Mouse (Mus musculus) megakaryocyte, embryonic 14.5 days (primary cell): ENCODE results near the gene Prkch. TPM values are rescaled to one million over a fixed set of nuclear protein-coding genes. Genes with fewer than 3 reads are reported as not detected.

ENCODE experiments used
- H3K27me3 ChIP-seq: replicated peaks from 2 replicates; pipeline ENCODE3; 2012; ENCODE audit warnings: inconsistent platforms
- H3K36me3 ChIP-seq: replicated peaks from 2 replicates; pipeline ENCODE3; 2012; ENCODE audit warnings: low read length, inconsistent platforms, mixed read lengths
- H3K4me1 ChIP-seq: 2 replicates; pipeline ENCODE4 v1.6.1; 2012; ENCODE audit warnings: inconsistent platforms
- H3K4me3 ChIP-seq: replicated peaks from 2 replicates; pipeline ENCODE3; 2012; ENCODE audit warnings: moderate library complexity, mild to moderate bottlenecking, inconsistent platforms
- H3K9me3 ChIP-seq: 2 replicates; pipeline ENCODE4 v1.6.1; 2012; ENCODE audit warnings: inconsistent platforms
- FLI1 ChIP-seq: IDR thresholded peaks from 2 replicates; pipeline ENCODE4 v1.6.1; 2012; ENCODE audit warnings: low read length, inconsistent platforms, mixed read lengths
- GATA1 ChIP-seq: IDR thresholded peaks from 3 replicates; pipeline ENCODE4 v1.6.1; 2012; ENCODE audit warnings: mixed read lengths, low read length, inconsistent platforms, borderline replicate concordance
- polyA plus RNA-seq: library from polyadenylated mRNA; stranded (reverse); fragments of >175 nt; gene quantifications from 2 replicates; pipeline ENCODE4 v1.2.3, GENCODE M21; 2012; ENCODE audit warnings: low replicate concordance; ENCODE audit not compliant: insufficient read depth

Gene Prkch
- polyA plus RNA-seq, 1 experiment: 0.82 TPM

DNA sequence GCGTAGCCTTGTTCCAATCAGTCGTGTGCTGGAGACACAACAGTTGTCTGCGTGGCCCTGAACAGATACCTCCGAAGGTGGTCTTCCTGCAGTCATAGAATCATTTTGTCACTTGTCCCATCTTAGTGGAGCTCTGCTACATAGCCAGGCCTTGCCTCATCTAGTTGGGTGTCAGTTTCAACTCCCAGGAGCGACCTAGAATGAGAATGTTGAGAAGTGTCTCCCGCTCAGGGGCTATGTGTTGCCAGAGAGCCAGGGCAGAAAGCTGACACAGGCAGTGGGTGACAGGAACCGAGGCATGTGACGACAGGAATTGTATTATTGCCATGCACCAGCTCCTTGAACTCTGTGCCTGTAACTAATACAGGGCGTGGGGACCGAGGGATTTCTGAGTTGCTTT lies 133.4 kb downstream of the Prkch start:
- Histone ChIP-seq H3K9me3 (no peaks in the 10 kb centered on the region), H3K36me3 (no peaks in the 10 kb centered on the region), H3K27me3 (no peaks in the 10 kb centered on the region), H3K4me1 (no peaks in the 10 kb centered on the region), H3K4me3 (no peak overlapping the region)
- TF ChIP-seq GATA1: no peak
- TF ChIP-seq FLI1: no peak

DNA sequence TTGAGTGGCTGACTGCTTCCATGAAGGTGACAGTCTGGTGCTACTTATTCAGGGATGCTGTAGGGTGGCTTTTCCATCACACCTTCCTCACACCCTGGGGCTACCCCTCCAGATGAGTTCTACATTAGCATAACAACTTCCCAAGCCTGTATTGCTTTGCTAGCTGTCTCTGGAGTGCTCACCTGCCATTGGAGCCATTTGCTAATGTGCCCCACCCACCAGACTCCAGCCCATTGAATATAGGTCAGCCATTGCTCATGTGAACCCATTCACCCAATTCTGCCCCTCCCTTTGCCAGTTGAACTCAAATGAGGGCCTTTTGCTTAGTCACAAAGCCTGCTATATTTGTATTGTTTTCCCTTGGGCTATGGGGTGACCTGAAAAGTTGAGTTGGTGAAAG lies 135.2 kb downstream of the Prkch start:
- TF ChIP-seq GATA1: no peak
- TF ChIP-seq FLI1: no peak
- H3K9me3 ChIP-seq: peaks cover 2% of the 10 kb centered on the region; the same call in 1 of the 2 replicates
- H3K27me3 ChIP-seq: no peaks in the 10 kb centered on the region
- H3K4me1 ChIP-seq: no peaks in the 10 kb centered on the region
- no peaks in the 10 kb centered on the region for H3K36me3 ChIP-seq
- no peak overlapping the region for H3K4me3 ChIP-seq

DNA sequence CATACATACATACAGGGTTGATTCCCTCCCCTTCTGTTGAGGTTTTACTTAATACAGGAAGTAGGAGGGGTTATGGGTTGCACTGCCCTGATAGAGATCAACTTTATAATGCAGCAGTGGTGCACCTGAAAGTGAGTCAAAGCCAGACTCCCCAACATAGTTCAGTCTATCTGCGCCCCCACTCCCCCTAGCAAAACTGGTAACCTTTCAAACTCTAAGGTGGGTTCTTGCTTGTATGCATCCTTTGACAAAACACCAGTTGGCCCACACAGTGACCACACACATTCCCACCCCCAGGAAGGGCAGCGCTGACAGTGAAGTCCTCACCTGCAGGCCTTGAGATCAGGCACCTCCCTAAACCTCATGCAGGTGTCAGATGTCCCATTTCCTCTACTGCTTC lies 135.9 kb downstream of the Prkch start:
- H3K4me1 ChIP-seq: no peaks in the 10 kb centered on the region
- peaks cover 6% of the 10 kb centered on the region; the same call in 1 of the 2 replicates for H3K9me3 ChIP-seq
- TF ChIP-seq FLI1 (no peak), GATA1 (no peak)
- H3K4me3 ChIP-seq: no peak overlapping the region
- H3K36me3 ChIP-seq: no peaks in the 10 kb centered on the region
- no peaks in the 10 kb centered on the region for H3K27me3 ChIP-seq

DNA sequence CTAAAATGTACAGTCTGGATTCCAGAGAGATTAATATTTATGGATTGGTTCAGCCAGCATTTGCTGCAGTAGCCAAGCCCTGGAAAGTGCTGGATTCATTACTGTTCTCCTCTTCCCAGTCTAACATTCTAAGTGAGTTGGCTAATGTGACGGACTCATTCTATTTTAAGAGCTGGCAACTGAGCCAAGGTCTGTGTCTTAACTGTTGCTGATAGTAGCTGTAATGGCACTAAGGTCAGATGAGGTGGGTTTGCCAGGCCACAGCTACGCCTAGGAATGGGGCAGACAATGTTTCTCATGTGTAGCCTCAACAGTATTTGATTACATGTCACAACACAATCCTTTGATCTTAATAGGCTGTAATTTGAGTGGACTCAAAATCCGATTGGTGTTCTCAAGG lies 137.5 kb downstream of the Prkch start:
- Histone ChIP-seq H3K4me3 (no peak overlapping the region), H3K36me3 (no peaks in the 10 kb centered on the region), H3K9me3 (peaks cover 6% of the 10 kb centered on the region; the same call in 1 of the 2 replicates), H3K4me1 (no peaks in the 10 kb centered on the region), H3K27me3 (no peaks in the 10 kb centered on the region)
- no peak for TF ChIP-seq GATA1
- TF ChIP-seq FLI1: no peak

DNA sequence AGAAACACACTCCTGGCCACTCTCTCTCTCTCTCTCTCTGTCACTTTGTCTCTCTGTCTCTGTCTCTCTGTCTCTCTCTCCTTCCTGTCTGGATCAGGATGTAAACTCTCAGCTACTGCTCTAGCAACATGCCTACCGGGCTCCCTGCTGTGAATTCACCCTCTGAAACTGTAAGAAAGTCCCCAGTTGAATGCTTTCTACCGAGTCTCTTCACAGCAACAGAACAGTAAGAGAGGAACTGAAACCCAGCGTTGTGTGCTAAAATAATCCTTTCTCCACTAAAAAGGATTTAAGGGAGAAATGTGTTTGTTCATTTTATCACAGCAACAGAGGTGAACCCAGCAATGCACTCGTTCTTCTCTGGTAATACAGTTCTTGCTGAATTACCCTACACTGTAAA lies 138.5 kb downstream of the Prkch start:
- no peaks in the 10 kb centered on the region for H3K27me3 ChIP-seq
- H3K4me1 ChIP-seq: no peaks in the 10 kb centered on the region
- H3K4me3 ChIP-seq: no peak overlapping the region
- no peaks in the 10 kb centered on the region for H3K36me3 ChIP-seq
- H3K9me3 ChIP-seq: peaks cover 6% of the 10 kb centered on the region; the same call in 1 of the 2 replicates
- TF ChIP-seq GATA1 (no peak), FLI1 (no peak)

DNA sequence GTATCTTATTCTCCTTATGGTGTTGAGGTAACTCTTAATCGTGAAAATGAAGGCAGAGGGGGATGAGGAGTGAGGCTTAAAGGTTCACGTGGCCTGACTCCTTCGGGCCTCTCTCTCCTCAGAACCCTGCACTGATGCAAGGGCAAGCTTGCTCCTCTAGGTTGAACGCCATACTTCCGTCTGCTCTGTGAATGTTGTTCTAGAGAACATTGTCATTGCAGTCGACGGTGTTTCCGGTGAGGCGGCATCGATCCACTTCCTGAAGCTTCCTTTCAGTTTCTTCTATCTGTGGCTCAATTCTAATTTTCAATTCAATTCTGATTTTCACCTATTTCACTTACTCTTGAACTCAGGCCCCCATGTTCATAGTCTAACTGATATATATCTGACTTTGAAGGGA lies 139.3 kb downstream of the Prkch start:
- Histone ChIP-seq H3K4me3 (no peak overlapping the region), H3K36me3 (no peaks in the 10 kb centered on the region), H3K4me1 (no peaks in the 10 kb centered on the region), H3K27me3 (no peaks in the 10 kb centered on the region), H3K9me3 (peaks cover 6% of the 10 kb centered on the region; the same call in 1 of the 2 replicates)
- TF ChIP-seq FLI1 (no peak), GATA1 (no peak)

DNA sequence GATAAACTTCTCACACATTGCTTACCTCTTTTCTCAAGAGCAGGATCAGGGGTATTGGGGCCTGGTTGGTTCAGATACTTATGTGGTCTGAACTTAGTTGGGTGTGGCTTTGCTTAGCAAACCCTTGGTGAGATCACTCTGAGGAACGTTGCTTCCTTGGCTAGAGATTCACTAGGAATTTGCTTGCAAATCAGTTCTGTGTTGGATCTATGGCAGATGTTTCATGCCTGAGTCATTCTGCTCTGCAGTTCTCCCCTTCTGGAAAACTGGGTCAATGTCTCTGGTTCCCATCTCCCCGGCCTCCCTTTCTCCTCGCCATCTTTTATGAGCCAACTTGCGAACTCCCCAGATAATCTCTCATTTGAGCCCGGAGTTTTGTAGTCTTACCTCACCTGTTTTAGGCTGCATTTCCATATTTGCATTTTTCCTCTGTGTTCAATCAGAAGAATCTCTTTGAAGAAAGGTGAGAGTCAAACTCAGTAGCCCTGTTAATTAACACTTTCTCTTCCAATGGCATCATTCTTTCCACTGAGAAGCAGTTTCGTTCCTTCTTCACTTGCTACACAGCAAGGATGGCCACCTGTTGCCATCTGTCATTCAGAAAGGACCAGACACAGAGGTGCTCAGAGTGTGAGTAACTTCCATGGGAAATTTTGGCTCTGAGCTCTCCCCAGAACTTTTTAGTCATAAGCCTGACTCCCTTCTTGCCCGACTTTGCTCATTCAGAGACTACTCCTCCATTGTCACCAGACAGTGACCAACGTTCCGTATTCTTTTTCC lies 141.4 kb downstream of the Prkch start:
- Histone ChIP-seq H3K36me3 (no peaks in the 10 kb centered on the region), H3K4me3 (no peak overlapping the region), H3K4me1 (no peaks in the 10 kb centered on the region), H3K27me3 (no peaks in the 10 kb centered on the region), H3K9me3 (peaks cover 6% of the 10 kb centered on the region; the same call in 1 of the 2 replicates)
- TF ChIP-seq GATA1: no peak
- no peak for TF ChIP-seq FLI1

DNA sequence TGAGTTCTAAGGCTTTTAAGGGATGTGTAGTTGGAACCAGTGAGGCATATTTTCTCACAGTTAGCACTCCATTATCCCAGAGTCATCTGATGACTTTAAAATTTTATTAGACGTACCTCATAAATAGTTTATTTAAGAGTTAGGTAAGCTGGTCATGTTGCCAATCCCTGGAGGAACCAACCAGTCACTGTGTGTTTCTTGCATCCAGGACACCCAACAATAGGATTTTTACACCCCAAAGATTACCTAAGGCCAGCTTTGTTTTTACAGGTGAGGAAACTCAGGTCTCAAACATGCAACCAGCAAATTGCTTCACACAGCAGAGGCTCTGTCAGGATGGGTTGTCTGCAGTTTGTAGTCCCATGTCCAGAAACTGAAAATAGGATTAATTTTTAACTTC lies 142.4 kb downstream of the Prkch start:
- TF ChIP-seq GATA1: no peak
- no peak for TF ChIP-seq FLI1
- H3K9me3 ChIP-seq: peaks cover 6% of the 10 kb centered on the region; the same call in 1 of the 2 replicates
- H3K4me3 ChIP-seq: no peak overlapping the region
- no peaks in the 10 kb centered on the region for H3K27me3 ChIP-seq
- no peaks in the 10 kb centered on the region for H3K4me1 ChIP-seq
- H3K36me3 ChIP-seq: no peaks in the 10 kb centered on the region

DNA sequence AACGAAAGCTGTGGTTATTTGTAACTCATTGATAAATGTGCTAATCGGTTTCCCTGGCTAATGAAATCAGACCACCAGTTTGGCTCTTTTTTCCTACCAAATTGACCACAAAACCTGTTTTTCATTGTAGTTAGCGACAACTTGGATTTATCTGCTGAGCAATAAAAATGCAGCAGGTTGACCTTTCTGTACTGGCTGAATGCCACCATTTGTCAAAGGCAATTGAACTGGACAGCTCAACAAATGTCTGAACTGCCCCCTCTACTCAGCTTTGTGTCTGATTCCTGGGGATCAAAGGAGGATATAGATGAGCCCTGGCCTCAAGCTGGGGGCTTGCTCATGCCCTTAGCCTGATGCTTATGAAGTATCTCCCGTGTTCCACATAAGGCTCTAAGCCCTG lies 146.0 kb downstream of the Prkch start:
- TF ChIP-seq FLI1: no peak
- TF ChIP-seq GATA1: no peak
- Histone ChIP-seq H3K4me3 (no peak overlapping the region), H3K9me3 (no peaks in the 10 kb centered on the region), H3K27me3 (peaks cover 1% of the 10 kb centered on the region), H3K4me1 (0 out of 2 replicates have a peak, but pooled peaks cover 4% of the 10 kb centered on the region), H3K36me3 (no peaks in the 10 kb centered on the region)

DNA sequence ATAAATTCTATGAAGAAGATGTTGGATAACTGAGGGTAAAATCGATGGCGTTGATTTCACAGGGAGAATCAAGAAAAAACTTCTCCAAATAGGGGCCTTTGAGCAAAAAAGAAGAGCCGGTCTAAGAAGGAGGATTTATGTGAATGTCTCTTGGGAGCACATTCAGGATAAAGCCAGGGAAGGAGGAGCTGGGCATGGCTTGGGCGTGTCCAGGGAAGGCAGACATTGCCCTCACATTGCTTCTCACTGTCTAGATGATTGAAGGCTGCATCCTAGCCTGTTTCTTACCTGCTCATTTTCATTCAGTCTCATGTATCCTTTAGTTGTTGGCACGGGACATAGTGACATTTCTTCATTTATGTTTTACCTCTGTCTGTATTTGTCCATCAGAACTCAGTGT lies 146.5 kb downstream of the Prkch start:
- no peak for TF ChIP-seq GATA1
- TF ChIP-seq FLI1: no peak
- peaks cover 1% of the 10 kb centered on the region for H3K27me3 ChIP-seq
- no peak overlapping the region for H3K4me3 ChIP-seq
- no peaks in the 10 kb centered on the region for H3K36me3 ChIP-seq
- no peaks in the 10 kb centered on the region for H3K9me3 ChIP-seq
- H3K4me1 ChIP-seq: 0 out of 2 replicates have a peak, but pooled peaks cover 4% of the 10 kb centered on the region
